Mouse (Mus musculus) lung, postnatal 0 days (tissue): ENCODE measurements around the gene Vapb. TPM values are rescaled to one million over a fixed set of nuclear protein-coding genes. Genes with fewer than 3 reads are reported as not detected.

ENCODE experiments used
- ATAC-seq: fragments of 200-750 bp; cut with Nextera tagmentation; 2 replicates; pipeline ENCODE4 v1.8.0; 2017; ENCODE audit warnings: moderate library complexity
- DNase-seq: peaks from one replicate; pipeline ENCODE4 v3.0.0-alpha.2; 2016; ENCODE audit warnings: low spot score
- H3K27ac ChIP-seq: fragments of 300-500 bp; sonication (generic); 2 replicates; pipeline ENCODE4 v1.5.1; 2014; ENCODE audit warnings: antibody characterized with exemption, mild to moderate bottlenecking, low read length, mixed read lengths
- H3K27me3 ChIP-seq: fragments of 300-500 bp; sonication (generic); replicated peaks from 2 replicates; pipeline ENCODE4 v1.6.1; 2014; ENCODE audit warnings: low read length, mixed read lengths; ENCODE audit not compliant: insufficient read depth
- H3K36me3 ChIP-seq: fragments of 300-500 bp; sonication (generic); 2 replicates; pipeline ENCODE4 v1.6.1; 2014; ENCODE audit warnings: low read length, mixed read lengths; ENCODE audit not compliant: insufficient read depth
- H3K4me1 ChIP-seq: fragments of 300-500 bp; sonication (generic); 2 replicates; pipeline ENCODE4 v1.6.1; 2014; ENCODE audit warnings: antibody characterized with exemption, low read depth, low read length, mixed read lengths; ENCODE audit not compliant: insufficient read depth
- H3K4me2 ChIP-seq: fragments of 300-500 bp; sonication (generic); replicated peaks from 2 replicates; pipeline ENCODE4 v1.6.1; 2014; ENCODE audit warnings: low read depth, mild to moderate bottlenecking, low read length, moderate library complexity, mixed read lengths
- H3K4me3 ChIP-seq: fragments of 300-500 bp; sonication (generic); 2 replicates; pipeline ENCODE4 v1.5.1; 2014; ENCODE audit warnings: low read depth, low read length
- H3K9ac ChIP-seq: fragments of 300-500 bp; sonication (generic); replicated peaks from 2 replicates; pipeline ENCODE4 v1.6.1; 2014; ENCODE audit warnings: low read depth, mild to moderate bottlenecking
- H3K9me3 ChIP-seq: fragments of 300-500 bp; sonication (generic); 2 replicates; pipeline ENCODE4 v1.6.1; 2016; ENCODE audit warnings: low read length, mixed read lengths
- CTCF ChIP-seq: IDR thresholded peaks from 2 replicates; pipeline ENCODE4 v1.5.1; 2016; ENCODE audit warnings: antibody characterized with exemption, mild to moderate bottlenecking
- EP300 ChIP-seq: IDR thresholded peaks from 2 replicates; pipeline ENCODE4 v1.6.1; 2016; ENCODE audit warnings: antibody characterized with exemption, mild to moderate bottlenecking, control low read depth
- WGBS: fragments of 180-500 bp; shearing (Covaris S2); extraction: QIAGEN DNeasy Blood & Tissue Kit; methylation state at CpG from one replicate; pipeline ENCODE4 v1.1.7; 2014; 5-methylcytosine and 5-hydroxymethylcytosine counted together
- microRNA-seq: library from miRNA; unstranded; fragments of <30 nt; microRNA quantifications from one replicate; pipeline ENCODE4, GENCODE M21; 2016
- polyA plus RNA-seq: library from polyadenylated mRNA; unstranded; fragments of >200 nt; fragmentation: Nextera tagmentation; extraction: Ambion mirVana; gene quantifications from 2 replicates; pipeline ENCODE4 v1.2.1, GENCODE M21; 2015

Gene Vapb
- polyA plus RNA-seq, 1 experiment from 2014 or later = 12.9 TPM

- no peak overlapping the region for H3K4me3 ChIP-seq
- 77% methylated on average over 8 of the region's 8 CpGs for WGBS
- H3K4me1 ChIP-seq = no peaks in the 10 kb centered on the region
- ATAC-seq (no peak), DNase-seq (no peak)
- no peaks in the 10 kb centered on the region for H3K27me3 ChIP-seq
- H3K4me2 ChIP-seq = no peak overlapping the region
- peak; percentile 38 for TF ChIP-seq CTCF
- no peak for TF ChIP-seq EP300
- no peak overlapping the region for H3K27ac ChIP-seq
- no peak overlapping the region for H3K9ac ChIP-seq
- H3K9me3 ChIP-seq = peaks cover under 1% of the 10 kb centered on the region; the same call in 1 of the 2 replicates
- H3K36me3 ChIP-seq = no peaks in the 10 kb centered on the region
Observed at GRCm38 (mm10) chr2:173811850-173812249, 74.5 kb downstream of the Vapb start.

GRCm38 (mm10) chr2:173813071-173813470 lies 75.8 kb downstream of the Vapb start:
- Histone ChIP-seq H3K9me3 (peaks cover 5% of the 10 kb centered on the region; the same call in 1 of the 2 replicates), H3K4me1 (no peaks in the 10 kb centered on the region), H3K4me3 (no peak overlapping the region), H3K27ac (no peak overlapping the region), H3K9ac (no peak overlapping the region), H3K36me3 (no peaks in the 10 kb centered on the region), H3K27me3 (no peaks in the 10 kb centered on the region), H3K4me2 (no peak overlapping the region)
- no peak for DNase-seq
- TF ChIP-seq EP300 = no peak
- TF ChIP-seq CTCF = no peak
- ATAC-seq = no peak
- WGBS = 77% methylated on average over 5 of the region's 5 CpGs

- TF ChIP-seq CTCF (no peak), EP300 (no peak)
- no peaks in the 10 kb centered on the region for H3K36me3 ChIP-seq
- H3K9ac ChIP-seq = no peak overlapping the region
- DNase-seq (no peak), ATAC-seq (no peak)
- no peaks in the 10 kb centered on the region for H3K4me1 ChIP-seq
- H3K27ac ChIP-seq = no peak overlapping the region
- H3K27me3 ChIP-seq = no peaks in the 10 kb centered on the region
- H3K4me2 ChIP-seq = no peak overlapping the region
- no peak overlapping the region for H3K4me3 ChIP-seq
- H3K9me3 ChIP-seq = no peaks in the 10 kb centered on the region
- 77% methylated on average over 4 of the region's 4 CpGs for WGBS
Observed at GRCm38 (mm10) chr2:173826287-173826686, 89.0 kb downstream of the Vapb start.

GRCm38 (mm10) chr2:173827228-173827627 lies 89.9 kb downstream of the Vapb start:
- Histone ChIP-seq H3K36me3 (no peaks in the 10 kb centered on the region), H3K4me3 (no peak overlapping the region), H3K9me3 (no peaks in the 10 kb centered on the region), H3K4me2 (no peak overlapping the region), H3K4me1 (no peaks in the 10 kb centered on the region), H3K9ac (no peak overlapping the region), H3K27me3 (no peaks in the 10 kb centered on the region), H3K27ac (no peak overlapping the region)
- no peak for TF ChIP-seq EP300
- no peak for TF ChIP-seq CTCF
- 88% methylated on average over 9 of the region's 9 CpGs for WGBS
- ATAC-seq = no peak
- no peak for DNase-seq

- WGBS = 84% methylated on average over 6 of the region's 6 CpGs
- no peak for DNase-seq
- no peaks in the 10 kb centered on the region for H3K4me1 ChIP-seq
- H3K36me3 ChIP-seq = no peaks in the 10 kb centered on the region
- no peak overlapping the region for H3K27ac ChIP-seq
- no peaks in the 10 kb centered on the region for H3K27me3 ChIP-seq
- H3K4me3 ChIP-seq = no peak overlapping the region
- H3K4me2 ChIP-seq = no peak overlapping the region
- H3K9me3 ChIP-seq = no peaks in the 10 kb centered on the region
- no peak overlapping the region for H3K9ac ChIP-seq
- no peak for ATAC-seq
- no peak for TF ChIP-seq CTCF
- TF ChIP-seq EP300 = no peak
Observed at GRCm38 (mm10) chr2:173828134-173828533, 90.8 kb downstream of the Vapb start.

GRCm38 (mm10) chr2:173832828-173833492 lies 95.6 kb downstream of the Vapb start:
- H3K4me2 ChIP-seq = no peak overlapping the region
- ATAC-seq = no peak
- no peaks in the 10 kb centered on the region for H3K27me3 ChIP-seq
- H3K4me3 ChIP-seq = no peak overlapping the region
- no peaks in the 10 kb centered on the region for H3K9me3 ChIP-seq
- no peaks in the 10 kb centered on the region for H3K4me1 ChIP-seq
- H3K27ac ChIP-seq = no peak overlapping the region
- H3K36me3 ChIP-seq = no peaks in the 10 kb centered on the region
- 77% methylated on average over 7 of the region's 7 CpGs for WGBS
- no peak for TF ChIP-seq CTCF
- no peak for TF ChIP-seq EP300
- no peak for DNase-seq
- H3K9ac ChIP-seq = no peak overlapping the region

Small RNAs within 50 kb of the gene (microRNA-seq; reads per million reads assigned to microRNA genes)
- not detected for gene Mir6340

Other genes with a start within 250 kb of the Vapb start
- not detected in 2 replicates for gene 1700021F07Rik, start 214.9 kb upstream of the Vapb start, polyA plus RNA-seq
- gene Ankrd60, start 159.1 kb upstream of the Vapb start, polyA plus RNA-seq = not detected in 2 replicates
- 27.3 and 29.0 TPM in 2 replicates for gene Rab22a, start 77.8 kb upstream of the Vapb start, polyA plus RNA-seq
- 0.13 TPM in 1 of 2 replicates, not detected in the other for gene 1700010B08Rik, start 18.1 kb upstream of the Vapb start, polyA plus RNA-seq